Mouse (Mus musculus): Measurements from ENCODE around the gene Lyst. TPM values are rescaled to one million over a fixed set of nuclear protein-coding genes. Genes with fewer than 3 reads are reported as not detected.
"Not testable (repeated sequence)": the region's sequence is repeated elsewhere in the genome, so short reads cannot be mapped to it uniquely, and the experiment has no call there.

The Lyst gene
- total and polyA plus RNA-seq, 3 experiments = 2.0 to 6.8 (median 6.7) TPM

GRCm38 (mm10) chr13:13647296-13647695 is 57.1 kb downstream of the Lyst start:
- intact Hi-C loops (cut with DNase I) = no loop called here
- H3K4me1 ChIP-seq (ENCODE audit: control insufficient read depth, insufficient read depth, low read length) = no peaks in the 10 kb centered on the region
- no peak overlapping the region for H3K27ac ChIP-seq
- no peaks in the 10 kb centered on the region; the same call in 1 of the 2 replicates for H3K36me3 ChIP-seq (ENCODE audit: control insufficient read depth, insufficient read depth, low read length)
- H3K4me3 ChIP-seq = no peak overlapping the region
- 82% methylated on average over 3 of the region's 3 CpGs for WGBS
- no peak for DNase-seq
- TF ChIP-seq CTCF (IDR thresholded peaks at IDR 0.05) = no peak
- TF ChIP-seq EP300 (IDR thresholded peaks at IDR 0.05; ENCODE audit: insufficient read depth, low read depth, low read length) = no peak
- no peak for TF ChIP-seq POLR2A (IDR thresholded peaks at IDR 0.05; ENCODE audit: insufficient read depth, low read depth, low read length)
- H3K27me3 ChIP-seq (ENCODE audit: control insufficient read depth, insufficient read depth, low read length) = no peaks in the 10 kb centered on the region
- no peak overlapping the region for H3K9ac ChIP-seq (ENCODE audit: low read depth, low read length)
- H3K79me2 ChIP-seq (replicated peaks; ENCODE audit: control insufficient read depth, insufficient read depth, low read length) = no peaks in the 10 kb centered on the region

GRCm38 (mm10) chr13:13655453-13655852 is 65.3 kb downstream of the Lyst start:
- no peaks in the 10 kb centered on the region for H3K79me2 ChIP-seq (replicated peaks; ENCODE audit: control insufficient read depth, insufficient read depth, low read length)
- no peaks in the 10 kb centered on the region for H3K27me3 ChIP-seq (ENCODE audit: control insufficient read depth, insufficient read depth, low read length)
- WGBS = 98% methylated on average over 3 of the region's 3 CpGs
- intact Hi-C loops (cut with DNase I) = no loop called here
- no peak overlapping the region for H3K9ac ChIP-seq (ENCODE audit: low read depth, low read length)
- TF ChIP-seq CTCF (IDR thresholded peaks at IDR 0.05) (peak; percentile 56), EP300 (IDR thresholded peaks at IDR 0.05; ENCODE audit: insufficient read depth, low read depth, low read length) (no peak), POLR2A (IDR thresholded peaks at IDR 0.05; ENCODE audit: insufficient read depth, low read depth, low read length) (no peak)
- DNase-seq = no peak
- no peaks in the 10 kb centered on the region for H3K4me1 ChIP-seq (ENCODE audit: control insufficient read depth, insufficient read depth, low read length)
- H3K4me3 ChIP-seq = no peak overlapping the region
- H3K27ac ChIP-seq = no peak overlapping the region
- no peaks in the 10 kb centered on the region for H3K36me3 ChIP-seq (ENCODE audit: control insufficient read depth, insufficient read depth, low read length)

- intact Hi-C loops (cut with DNase I); H3K27ac ChIP-seq; H3K27me3 ChIP-seq (ENCODE audit: control insufficient read depth, insufficient read depth, low read length); H3K36me3 ChIP-seq (ENCODE audit: control insufficient read depth, insufficient read depth, low read length); DNase-seq; H3K79me2 ChIP-seq (replicated peaks; ENCODE audit: control insufficient read depth, insufficient read depth, low read length); H3K4me1 ChIP-seq (ENCODE audit: control insufficient read depth, insufficient read depth, low read length); H3K9ac ChIP-seq (ENCODE audit: low read depth, low read length); H3K4me3 ChIP-seq: not testable (repeated sequence)
- 84% methylated on average over 2 of the region's 2 CpGs for WGBS
These were observed 75.9 kb downstream of the Lyst start for GRCm38 (mm10) chr13:13666103-13666502.

- no peak overlapping the region for H3K4me3 ChIP-seq
- intact Hi-C loops (cut with DNase I) = no loop called here
- 73% methylated on average over 5 of the region's 5 CpGs for WGBS
- H3K4me1 ChIP-seq (ENCODE audit: control insufficient read depth, insufficient read depth, low read length) = peaks cover 1% of the 10 kb centered on the region
- no peak for TF ChIP-seq EP300 (IDR thresholded peaks at IDR 0.05; ENCODE audit: insufficient read depth, low read depth, low read length)
- no peak for TF ChIP-seq POLR2A (IDR thresholded peaks at IDR 0.05; ENCODE audit: insufficient read depth, low read depth, low read length)
- no peak for TF ChIP-seq CTCF (IDR thresholded peaks at IDR 0.05)
- peaks cover 7% of the 10 kb centered on the region for H3K36me3 ChIP-seq (ENCODE audit: control insufficient read depth, insufficient read depth, low read length)
- H3K79me2 ChIP-seq (replicated peaks; ENCODE audit: control insufficient read depth, insufficient read depth, low read length) = no peaks in the 10 kb centered on the region
- no peak overlapping the region for H3K9ac ChIP-seq (ENCODE audit: low read depth, low read length)
- no peak overlapping the region for H3K27ac ChIP-seq
- DNase-seq = no peak
- H3K27me3 ChIP-seq (ENCODE audit: control insufficient read depth, insufficient read depth, low read length) = no peaks in the 10 kb centered on the region
These were observed 80.5 kb downstream of the Lyst start for GRCm38 (mm10) chr13:13670669-13671068.

GRCm38 (mm10) chr13:13671585-13672328 is 81.6 kb downstream of the Lyst start:
- WGBS = 45% methylated on average over 6 of the region's 6 CpGs
- Histone ChIP-seq H3K4me3 (no peak overlapping the region), H3K27me3 (ENCODE audit: control insufficient read depth, insufficient read depth, low read length) (no peaks in the 10 kb centered on the region), H3K4me1 (ENCODE audit: control insufficient read depth, insufficient read depth, low read length) (peaks cover 1% of the 10 kb centered on the region), H3K27ac (no peak overlapping the region; the same call in 1 of the 2 replicates), H3K9ac (ENCODE audit: low read depth, low read length) (no peak overlapping the region), H3K36me3 (ENCODE audit: control insufficient read depth, insufficient read depth, low read length) (peaks cover 7% of the 10 kb centered on the region), H3K79me2 (replicated peaks; ENCODE audit: control insufficient read depth, insufficient read depth, low read length) (no peaks in the 10 kb centered on the region)
- no peak for DNase-seq
- TF ChIP-seq CTCF (IDR thresholded peaks at IDR 0.05) (no peak), EP300 (IDR thresholded peaks at IDR 0.05; ENCODE audit: insufficient read depth, low read depth, low read length) (no peak)
- intact Hi-C loops (cut with DNase I) = no loop called here

- Histone ChIP-seq H3K27me3 (ENCODE audit: control insufficient read depth, insufficient read depth, low read length) (no peaks in the 10 kb centered on the region), H3K79me2 (replicated peaks; ENCODE audit: control insufficient read depth, insufficient read depth, low read length) (no peaks in the 10 kb centered on the region), H3K27ac (no peak overlapping the region), H3K36me3 (ENCODE audit: control insufficient read depth, insufficient read depth, low read length) (peaks cover 7% of the 10 kb centered on the region), H3K4me3 (no peak overlapping the region), H3K4me1 (ENCODE audit: control insufficient read depth, insufficient read depth, low read length) (peaks cover 1% of the 10 kb centered on the region), H3K9ac (ENCODE audit: low read depth, low read length) (no peak overlapping the region)
- 55% methylated on average over 4 of the region's 4 CpGs for WGBS
- TF ChIP-seq CTCF (IDR thresholded peaks at IDR 0.05) = no peak
- TF ChIP-seq EP300 (IDR thresholded peaks at IDR 0.05; ENCODE audit: insufficient read depth, low read depth, low read length) = no peak
- no peak for TF ChIP-seq POLR2A (IDR thresholded peaks at IDR 0.05; ENCODE audit: insufficient read depth, low read depth, low read length)
- DNase-seq = no peak
- intact Hi-C loops (cut with DNase I) = no loop called here
These were observed 84.6 kb downstream of the Lyst start for GRCm38 (mm10) chr13:13674669-13675343.

Measured in heart, adult 2 months (tissue).